Mouse (Mus musculus): ENCODE results near the gene Atp6v1b1.
"Not testable (repeated sequence)": the region's sequence is repeated elsewhere in the genome, so short reads cannot be mapped to it uniquely, and the experiment has no call there.

Atp6v1b1 gene

GRCm38 (mm10) chr6:83778306-83778705 lies 35.5 kb downstream of the Atp6v1b1 start:
- DNase-seq: no peak

GRCm38 (mm10) chr6:83779026-83779425 lies 36.2 kb downstream of the Atp6v1b1 start:
- peak; percentile 67 for DNase-seq

- DNase-seq: no peak
Measured at GRCm38 (mm10) chr6:83786426-83786825, 43.6 kb downstream of the Atp6v1b1 start.

GRCm38 (mm10) chr6:83788554-83788953 lies 45.8 kb downstream of the Atp6v1b1 start:
- no peak for DNase-seq

GRCm38 (mm10) chr6:83790533-83790932 lies 47.7 kb downstream of the Atp6v1b1 start:
- not testable (repeated sequence) for DNase-seq

GRCm38 (mm10) chr6:83791251-83791890 lies 48.6 kb downstream of the Atp6v1b1 start:
- no peak for DNase-seq

- DNase-seq: peak; percentile 95
Measured at GRCm38 (mm10) chr6:83794760-83795296, 52.0 kb downstream of the Atp6v1b1 start, which contains the start of gene Nagk. TSS of gene Nagk (plus strand) at chr6:83794982.

- DNase-seq: peak; percentile 42
Measured at GRCm38 (mm10) chr6:83795492-83795900, 52.7 kb downstream of the Atp6v1b1 start.

- no peak for DNase-seq
Measured at GRCm38 (mm10) chr6:83796686-83797085, 53.9 kb downstream of the Atp6v1b1 start.

GRCm38 (mm10) chr6:83802033-83802432 lies 59.2 kb downstream of the Atp6v1b1 start:
- DNase-seq: no peak

- no peak for DNase-seq
Measured at GRCm38 (mm10) chr6:83802846-83803245, 60.1 kb downstream of the Atp6v1b1 start.

All from lung, postnatal 14 days (tissue).